Mouse (Mus musculus) cerebellum, adult 11 months (tissue): ENCODE measurements around the gene Ccdc184.

Source experiments
- DNase-seq: peaks from one replicate; pipeline ENCODE4 v3.0.0; 2022

Gene Ccdc184

GRCm38 (mm10) chr15:98157253-98157652, 9.7 kb upstream of the Ccdc184 start:
- DNase-seq = no peak

GRCm38 (mm10) chr15:98161026-98161805, 5.7 kb upstream of the Ccdc184 start:
- no peak for DNase-seq

GRCm38 (mm10) chr15:98162561-98162960, 4.4 kb upstream of the Ccdc184 start:
- no peak for DNase-seq

GRCm38 (mm10) chr15:98165525-98165924, 1.4 kb upstream of the Ccdc184 start, which contains the start of gene Asb8:
Gene Asb8 (minus strand): TSS chr15:98165625.
- no peak for DNase-seq

GRCm38 (mm10) chr15:98167645-98168621, 975 bp downstream of the Ccdc184 start:
- peak; percentile 88 for DNase-seq

GRCm38 (mm10) chr15:98168622-98169004, 1.7 kb downstream of the Ccdc184 start:
- DNase-seq = no peak

GRCm38 (mm10) chr15:98170365-98170764, 3.4 kb downstream of the Ccdc184 start:
- no peak for DNase-seq

GRCm38 (mm10) chr15:98170917-98171316, 4.0 kb downstream of the Ccdc184 start:
- DNase-seq = no peak

GRCm38 (mm10) chr15:98172113-98172512, 5.2 kb downstream of the Ccdc184 start:
- DNase-seq = no peak

- DNase-seq = peak; percentile 44
Observed at GRCm38 (mm10) chr15:98173821-98174220, 6.9 kb downstream of the Ccdc184 start.

GRCm38 (mm10) chr15:98177320-98177719, 10.4 kb downstream of the Ccdc184 start:
- DNase-seq = no peak

- no peak for DNase-seq
Observed at GRCm38 (mm10) chr15:98180567-98181131, 13.7 kb downstream of the Ccdc184 start.

- DNase-seq = peak; percentile 97
Observed at GRCm38 (mm10) chr15:98181132-98181711, 14.3 kb downstream of the Ccdc184 start.

- DNase-seq = peak; percentile 44
Observed at GRCm38 (mm10) chr15:98181856-98182570, 15.1 kb downstream of the Ccdc184 start.

- DNase-seq = no peak
Observed at GRCm38 (mm10) chr15:98184456-98184855, 17.5 kb downstream of the Ccdc184 start.

- no peak for DNase-seq
Observed at GRCm38 (mm10) chr15:98195442-98195841, 28.5 kb downstream of the Ccdc184 start, which contains the start of gene Olfr288. Gene Olfr288 (minus strand): TSS chr15:98195542.

GRCm38 (mm10) chr15:98209676-98210075, 42.7 kb downstream of the Ccdc184 start:
- DNase-seq = no peak

- DNase-seq = no peak
Observed at GRCm38 (mm10) chr15:98213336-98213870, 46.4 kb downstream of the Ccdc184 start.

- DNase-seq = no peak
Observed at GRCm38 (mm10) chr15:98214130-98214529, 47.2 kb downstream of the Ccdc184 start.
